Mouse (Mus musculus) c-Kit-negative CD71-positive TER-119-positive erythroid progenitor cells, embryonic 14.5 days (primary cell): ENCODE data around the gene Gm21974.
"Not testable (repeated sequence)": the region's sequence is repeated elsewhere in the genome, so short reads cannot be mapped to it uniquely, and the experiment has no call there.

ENCODE experiments used
- DNase-seq: peaks from one replicate; pipeline ENCODE4 v3.0.0-alpha.2; 2013; ENCODE audit warnings: low read depth, low spot score

Gm21974 gene

DNA sequence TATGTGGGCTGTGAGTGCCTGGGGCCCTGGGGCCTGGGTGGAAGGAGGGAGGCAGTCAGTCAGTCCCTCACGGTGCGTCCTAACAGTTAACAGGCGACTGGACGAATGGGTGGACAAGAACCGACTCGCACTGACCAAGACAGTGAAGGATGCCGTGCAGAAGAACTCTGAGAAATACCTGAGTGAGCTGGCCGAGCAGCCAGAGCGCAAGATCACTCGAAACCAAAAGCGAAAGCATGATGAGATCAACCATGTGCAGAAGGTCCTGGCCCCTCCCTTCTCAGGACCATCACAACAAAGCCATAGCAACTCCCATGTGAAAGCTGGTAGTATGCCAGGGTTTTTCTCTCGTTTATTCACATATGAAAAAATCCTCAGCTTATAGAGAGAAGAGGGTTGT is 20.0 kb upstream of the Gm21974 start:
- DNase-seq, result no peak

GRCm38 (mm10) chr7:127912938-127913337 is 17.7 kb upstream of the Gm21974 start:
- no peak for DNase-seq

- peak; percentile 86 for DNase-seq
These were observed 17.1 kb upstream of the Gm21974 start, which contains the start of gene Kat8 for GRCm38 (mm10) chr7:127912190-127912871. TSS of gene Kat8 (plus strand) at chr7:127912516.

GRCm38 (mm10) chr7:127908656-127909055 is 13.4 kb upstream of the Gm21974 start:
- DNase-seq, result no peak

GRCm38 (mm10) chr7:127907939-127908338 is 12.7 kb upstream of the Gm21974 start:
- DNase-seq, result no peak

DNA sequence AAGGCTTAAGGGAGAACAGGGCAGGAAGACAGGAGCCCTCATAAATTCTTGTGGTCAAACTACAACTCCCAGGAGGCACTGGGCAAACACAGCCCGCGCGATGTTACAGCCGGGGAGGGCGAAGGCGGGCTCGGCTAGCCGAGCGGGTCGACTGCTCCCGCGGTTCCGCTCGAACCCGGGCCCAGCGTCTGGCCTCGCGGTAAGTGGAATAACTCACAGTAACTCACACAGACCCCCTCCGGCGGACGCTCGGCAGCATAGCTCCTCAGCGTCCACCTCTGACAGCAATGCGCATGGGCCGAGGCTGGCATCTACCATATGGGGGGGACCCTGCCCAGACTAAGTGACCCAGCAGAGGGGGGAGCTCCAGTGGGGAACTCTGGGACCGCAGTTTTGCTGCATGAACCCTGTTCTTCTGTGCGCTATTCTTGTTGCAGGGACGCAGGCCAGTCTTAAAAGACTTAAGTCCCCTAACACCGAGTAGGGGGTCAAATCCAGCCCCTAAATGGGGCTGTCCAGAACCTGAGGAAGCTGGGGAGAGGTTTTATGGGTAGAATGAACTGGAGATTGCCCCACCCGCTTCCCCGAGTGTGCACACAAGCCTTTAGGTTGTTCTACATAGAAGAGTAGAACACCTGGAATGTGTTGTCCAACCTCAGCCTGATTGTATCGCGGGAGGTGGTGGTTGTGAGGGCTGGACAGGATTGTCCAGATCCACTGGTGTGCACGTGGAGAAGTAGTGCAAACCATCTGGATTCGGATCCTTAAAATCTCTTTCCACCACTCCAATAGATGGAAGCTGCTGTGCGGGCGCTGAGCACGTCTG is 8.9 kb upstream of the Gm21974 start, which contains the start of gene Bckdk:
Bckdk (plus strand) TSS at position 112 of the 826 bp plus-strand sequence.
- peak; percentile 44 for DNase-seq

- no peak for DNase-seq
These were observed 6.5 kb upstream of the Gm21974 start for GRCm38 (mm10) chr7:127901772-127902171.

DNA sequence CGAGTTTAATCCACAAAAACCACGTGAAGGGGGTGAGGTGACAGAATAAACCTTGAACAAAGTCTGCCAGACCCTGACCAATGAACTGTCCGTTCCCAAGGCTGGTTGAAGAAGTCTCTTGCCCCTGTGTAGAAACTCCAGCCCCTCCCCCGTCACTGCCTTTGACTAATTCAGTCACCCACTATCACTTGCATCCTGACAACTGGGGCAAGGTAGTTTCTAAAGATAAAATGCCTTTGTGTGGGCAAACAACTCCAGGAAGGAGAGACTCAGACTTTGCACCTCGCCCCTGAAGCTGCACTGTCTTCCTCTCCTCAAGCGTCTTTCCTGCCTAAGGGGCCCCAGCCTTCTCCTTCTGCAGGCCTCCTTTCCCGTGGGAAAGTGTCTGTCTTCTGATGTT is 4.7 kb upstream of the Gm21974 start:
- no peak for DNase-seq

DNA sequence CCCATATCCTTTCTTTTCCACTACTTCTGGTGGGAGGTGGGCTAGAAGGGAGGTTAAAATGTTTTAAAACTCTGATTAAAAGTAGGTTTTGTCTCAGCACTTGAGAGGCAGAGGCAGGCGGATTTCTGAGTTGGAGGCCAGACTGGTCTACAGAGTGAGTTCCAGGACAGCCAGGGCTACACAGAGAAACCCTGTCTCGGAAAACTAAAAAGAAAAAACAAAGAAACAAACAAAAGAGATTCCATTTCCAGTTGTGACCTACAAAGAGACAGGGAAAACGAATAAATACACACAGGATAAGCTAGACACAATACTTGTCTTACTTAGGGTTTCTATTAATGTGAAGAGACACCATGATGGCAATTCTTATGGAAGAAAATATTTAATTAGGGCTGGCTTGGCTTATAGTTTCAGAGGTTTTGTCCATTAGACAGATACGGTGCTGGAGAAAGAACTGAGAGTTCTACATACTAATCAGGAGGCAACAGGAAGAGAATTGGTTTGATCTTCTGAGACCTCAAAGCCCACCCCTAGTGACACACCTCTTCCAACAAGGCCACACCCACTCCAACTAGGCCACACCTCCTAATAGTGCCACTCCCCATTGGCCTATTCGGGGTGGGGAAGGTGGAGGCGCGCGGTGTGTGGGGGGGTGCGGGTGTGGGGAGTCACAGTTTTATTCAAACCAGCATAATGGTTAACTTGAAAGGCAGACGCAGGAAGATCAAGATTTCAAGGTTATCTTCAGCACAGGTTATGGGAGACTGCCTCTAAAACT is 3.1 kb upstream of the Gm21974 start:
- no peak for DNase-seq

DNA sequence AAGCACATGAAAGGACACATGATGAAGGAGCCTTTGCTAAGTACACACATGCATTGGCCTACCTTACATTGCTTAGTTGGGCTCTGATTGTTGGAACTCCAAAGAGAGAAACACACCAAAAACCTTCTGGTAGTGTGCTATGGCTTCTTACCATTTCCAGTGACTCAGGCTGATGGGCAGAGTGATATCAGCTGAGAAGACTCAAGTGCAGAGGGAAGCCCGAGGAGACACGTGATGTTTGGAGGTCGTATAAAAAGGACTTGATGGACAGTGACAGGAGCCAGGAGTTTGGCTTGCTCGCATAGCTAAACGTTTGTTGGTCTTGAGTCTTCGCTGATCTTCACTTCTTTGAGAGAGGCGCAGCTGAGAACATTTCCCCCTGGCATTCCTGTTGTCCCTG is 2.3 kb upstream of the Gm21974 start:
- no peak for DNase-seq

DNA sequence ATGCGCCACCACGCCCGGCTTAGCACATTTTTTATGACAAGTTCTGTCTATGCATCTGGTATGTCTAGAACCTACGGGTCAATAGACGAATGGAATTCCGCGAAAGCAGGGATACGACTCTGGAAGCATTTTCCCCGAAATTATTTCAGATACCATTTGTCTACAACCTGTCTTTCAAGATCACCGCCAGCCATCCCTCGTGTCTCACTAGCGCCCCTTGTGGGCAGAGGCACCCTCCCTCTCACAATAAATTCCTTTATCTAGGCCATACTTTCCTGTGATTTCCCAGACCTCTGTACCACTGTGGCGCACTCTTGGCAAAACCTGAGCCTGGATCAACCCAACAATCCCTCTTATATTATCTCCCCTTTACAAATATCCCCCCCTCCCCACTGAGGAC is 1.1 kb upstream of the Gm21974 start:
- peak; percentile 58 for DNase-seq

GRCm38 (mm10) chr7:127895891-127896290 is 637 bp upstream of the Gm21974 start:
- DNase-seq, result not testable (repeated sequence)

DNA sequence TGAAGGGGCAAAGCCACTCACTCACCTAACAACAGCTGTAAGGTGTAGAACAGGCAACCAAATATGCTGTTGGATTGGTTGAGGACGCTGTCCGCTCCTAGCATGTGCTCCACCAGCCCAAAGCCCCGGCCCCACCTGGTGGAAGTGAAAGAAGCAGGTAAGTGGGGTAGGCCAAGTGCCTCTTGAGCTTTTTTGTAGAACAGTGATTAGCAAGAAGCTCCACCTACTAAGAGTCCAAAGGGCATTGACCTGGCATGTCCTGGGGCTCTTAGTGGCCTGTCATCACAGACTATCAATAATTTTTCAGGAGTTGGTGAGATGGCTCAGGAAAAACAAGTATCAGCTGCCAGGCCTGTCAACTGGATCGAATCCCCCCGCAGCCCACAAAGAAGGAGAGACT is 774 bp downstream of the Gm21974 start:
- no peak for DNase-seq

GRCm38 (mm10) chr7:127890798-127891197 is 4.5 kb downstream of the Gm21974 start, which contains the start of gene Prss53:
TSS of gene Prss53 (minus strand) at chr7:127890970.
- no peak for DNase-seq

- no peak for DNase-seq
These were observed 6.4 kb downstream of the Gm21974 start for GRCm38 (mm10) chr7:127888821-127889220.

- DNase-seq, result no peak
These were observed 7.5 kb downstream of the Gm21974 start for GRCm38 (mm10) chr7:127887781-127888180.

DNA sequence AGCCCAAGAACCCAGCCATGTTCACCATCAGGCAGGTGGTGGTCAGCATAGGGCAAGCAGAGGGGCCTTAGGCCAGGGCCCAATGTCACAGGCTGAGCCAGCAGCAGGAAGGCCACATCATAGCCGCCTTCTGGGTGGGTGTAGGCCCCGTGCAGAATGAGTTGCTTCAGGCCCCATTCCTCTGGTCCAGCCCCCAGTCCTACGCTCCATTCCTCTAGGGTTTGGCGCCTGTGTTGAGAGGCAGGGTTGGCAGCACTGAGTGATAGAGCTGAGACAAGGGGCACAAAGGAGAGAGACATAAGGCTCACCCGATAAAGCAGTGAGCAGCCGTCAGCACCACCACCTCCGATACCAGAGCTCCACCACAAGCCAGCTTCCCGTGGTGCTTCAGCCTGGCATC is 8.1 kb downstream of the Gm21974 start:
- no peak for DNase-seq

- DNase-seq, result no peak
These were observed 8.7 kb downstream of the Gm21974 start for GRCm38 (mm10) chr7:127886551-127886950.

DNA sequence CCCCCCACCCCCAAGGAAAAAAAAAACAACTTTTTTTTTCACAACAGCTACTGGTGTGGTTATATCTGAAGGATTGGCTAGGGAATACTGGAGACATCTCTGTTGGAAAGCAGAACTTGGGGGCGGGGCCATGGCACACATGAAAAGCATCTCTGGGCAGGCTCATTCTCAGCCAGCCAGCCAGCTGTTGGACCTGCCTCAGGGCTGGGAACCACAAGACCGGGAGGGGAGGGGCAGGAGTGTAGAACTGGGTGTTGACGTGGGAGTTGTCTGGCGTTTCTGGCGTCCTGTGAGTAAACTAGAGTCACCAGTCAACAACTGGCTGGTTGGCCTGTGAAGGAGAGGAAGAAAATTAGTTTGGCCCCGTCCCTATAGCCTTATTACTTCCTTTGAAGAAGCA is 9.3 kb downstream of the Gm21974 start:
- no peak for DNase-seq

DNA sequence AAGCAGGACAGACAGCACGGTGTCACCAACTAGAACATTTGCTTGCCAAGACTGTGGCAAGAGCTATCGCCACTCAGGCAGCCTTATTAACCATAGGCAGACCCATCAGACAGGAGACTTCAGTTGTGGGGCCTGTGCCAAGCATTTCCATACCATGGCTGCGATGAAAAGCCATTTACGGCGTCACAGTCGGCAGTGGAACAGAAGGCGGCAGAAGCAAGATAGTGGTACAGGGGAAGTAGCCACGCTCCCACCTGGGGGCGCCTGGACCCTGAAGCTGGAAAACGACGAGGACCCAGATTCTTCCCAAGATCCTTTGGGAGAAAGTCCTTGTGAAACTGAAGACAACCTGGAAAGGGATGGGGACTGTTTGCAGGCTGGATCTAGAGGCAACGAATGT is 14.8 kb downstream of the Gm21974 start:
- DNase-seq, result no peak

DNA sequence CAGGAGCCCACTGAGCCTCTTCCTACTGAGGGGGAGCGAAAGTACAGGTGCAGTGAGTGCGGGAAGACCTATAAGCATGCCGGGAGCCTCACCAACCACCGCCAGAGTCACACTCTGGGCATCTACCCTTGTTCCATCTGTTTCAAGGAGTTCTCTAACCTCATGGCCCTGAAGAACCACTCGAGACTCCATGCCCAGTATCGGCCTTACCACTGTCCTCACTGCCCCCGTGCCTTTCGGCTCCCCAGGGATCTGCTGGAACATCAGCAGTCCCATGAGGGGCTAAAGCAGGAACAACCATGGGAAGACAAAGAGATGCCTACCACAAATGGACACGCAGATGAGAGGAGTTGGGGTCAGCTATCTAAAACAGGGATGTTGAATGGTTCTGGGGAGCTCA is 16.0 kb downstream of the Gm21974 start:
- DNase-seq, result no peak
